Mouse (Mus musculus) adrenal gland, postnatal 36 days (tissue): ENCODE data around the gene Rabggtb. TPM values are rescaled to one million over a fixed set of nuclear protein-coding genes. Genes with fewer than 3 reads are reported as not detected.
A peak's percentile ranks its signal among the peaks of the same experiment; 100 is the strongest.

ENCODE experiments used
- DNase-seq, 2 experiments: peaks; one replicate each; pipeline ENCODE4 v3.0.0; 2021; ENCODE audit warnings: mixed read lengths in 1 of 2
- total RNA-seq, 2 experiments: library from RNA; stranded (reverse); gene quantifications; 2 replicates each; pipeline ENCODE4 v1.2.3; 2021

Gene Rabggtb
- total RNA-seq, 2 experiments from 2014 or later = 94.1 to 114 TPM

DNA sequence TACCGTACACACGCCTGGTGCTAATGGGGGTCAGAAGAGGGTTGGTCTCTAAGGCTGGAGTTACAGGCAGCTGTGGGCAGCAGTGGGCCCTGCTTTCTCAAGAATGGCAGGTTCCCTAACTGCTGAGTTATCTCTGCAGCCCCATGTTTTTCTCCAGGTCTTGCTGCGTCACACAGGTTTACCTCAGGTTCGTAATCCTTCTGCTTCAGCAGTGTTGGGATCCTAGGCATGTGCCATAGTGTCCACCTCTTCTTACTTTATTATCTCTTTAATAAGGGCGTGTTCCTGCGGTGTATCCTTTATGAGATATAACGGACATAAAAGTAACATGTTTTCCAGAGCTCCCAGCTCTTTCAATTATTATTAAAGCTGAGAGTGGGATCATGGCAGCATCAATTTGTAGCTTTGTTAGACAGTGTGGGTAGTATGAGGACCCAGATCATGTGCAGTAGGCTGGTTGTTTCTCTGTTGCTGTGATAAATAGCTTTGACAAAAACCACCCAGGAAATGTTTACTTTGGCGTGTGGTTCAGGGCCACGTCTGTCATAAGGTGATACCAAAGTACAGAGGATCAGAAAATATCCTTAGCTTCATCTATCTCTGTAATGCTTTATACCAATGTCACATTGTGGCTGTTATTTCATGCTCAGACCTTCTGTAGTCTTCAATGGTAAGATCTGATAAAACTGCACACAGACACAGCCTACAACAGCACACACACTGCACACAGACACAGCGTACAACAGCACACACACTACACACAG lies 8.5 kb upstream of the Rabggtb start:
- peak in 1 of 2 experiments; percentile 32 for DNase-seq

DNA sequence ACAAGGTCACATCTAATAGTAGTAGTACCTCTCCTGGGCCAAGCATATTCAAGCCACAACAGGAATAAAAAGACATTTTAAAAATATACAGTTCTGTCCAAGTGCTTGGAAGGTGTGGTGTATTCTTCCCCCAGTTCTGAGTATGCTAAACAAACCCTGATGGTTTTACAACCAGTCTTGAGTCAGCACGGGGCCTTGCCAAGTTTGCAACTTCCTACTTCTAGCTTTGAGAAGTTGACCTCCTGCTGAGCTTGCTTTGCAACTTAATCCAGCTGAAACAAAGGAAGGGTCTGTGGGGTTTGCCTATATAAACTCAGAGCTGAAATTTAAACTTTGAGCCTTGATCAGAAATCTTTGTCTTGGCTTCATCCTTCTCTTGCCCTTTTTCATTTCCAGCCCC lies 4.4 kb upstream of the Rabggtb start:
- peak; percentile 18 to 36 for DNase-seq

DNA sequence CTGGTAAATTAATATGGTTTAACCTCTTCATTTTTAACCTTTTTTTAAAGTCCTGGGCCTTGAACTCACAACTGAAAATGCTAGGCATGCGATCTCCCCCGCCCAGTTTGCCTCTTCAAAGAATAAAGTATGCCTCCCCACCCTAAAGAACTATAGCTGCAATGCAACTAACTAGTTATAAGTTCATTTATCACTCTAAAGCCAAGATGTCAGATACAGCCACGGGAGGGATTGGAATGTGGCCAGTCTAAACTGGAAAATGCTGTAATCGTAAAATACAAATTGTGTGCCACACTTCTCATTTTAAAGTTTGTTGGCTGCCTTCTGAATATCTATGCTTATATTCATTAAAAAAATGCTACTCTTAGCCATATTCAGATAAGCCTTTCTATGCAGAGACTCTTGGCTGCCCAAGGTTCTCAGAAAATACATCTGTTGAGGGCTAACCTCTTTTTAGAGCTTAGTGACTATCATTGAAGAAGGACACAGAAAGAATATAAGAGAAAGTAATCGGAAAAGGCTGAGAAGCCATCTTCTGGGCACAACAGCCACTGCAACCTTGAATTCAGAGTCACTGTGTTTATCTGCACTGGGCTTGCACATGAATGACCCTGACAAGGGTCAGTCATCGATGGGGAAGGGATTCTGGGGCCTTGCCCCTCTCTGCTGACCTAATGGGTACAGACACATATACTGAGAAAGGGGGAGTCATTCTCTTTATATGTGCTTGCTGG lies 868 bp upstream of the Rabggtb start:
- peak; percentile 27 to 28 for DNase-seq

DNA sequence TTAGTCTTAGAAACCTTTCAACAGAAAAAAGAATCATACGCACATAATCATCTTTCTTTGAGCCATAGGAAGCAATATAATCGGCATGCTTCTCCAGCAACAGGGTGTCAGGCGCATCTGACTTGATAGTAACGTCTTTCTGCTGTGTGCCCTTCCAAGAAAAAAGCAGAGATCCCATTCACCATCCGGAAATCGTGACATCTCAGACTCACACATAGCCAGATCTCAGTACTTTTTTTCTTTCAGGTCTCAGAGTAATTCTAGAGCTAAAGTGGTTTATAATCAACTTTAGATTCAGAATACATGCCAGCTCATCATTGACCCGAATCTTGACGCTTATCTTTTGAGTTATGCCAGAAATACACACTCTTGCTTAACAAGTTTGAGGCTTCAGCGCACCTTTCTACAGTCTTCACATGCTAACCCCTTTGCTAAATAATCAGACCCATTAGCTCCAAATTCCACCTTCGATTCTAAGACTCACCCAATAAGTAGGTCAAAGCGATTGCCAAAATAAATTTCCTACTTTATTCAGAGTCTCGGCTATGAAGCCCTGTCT lies 848 bp downstream of the Rabggtb start:
- DNase-seq = no peak

DNA sequence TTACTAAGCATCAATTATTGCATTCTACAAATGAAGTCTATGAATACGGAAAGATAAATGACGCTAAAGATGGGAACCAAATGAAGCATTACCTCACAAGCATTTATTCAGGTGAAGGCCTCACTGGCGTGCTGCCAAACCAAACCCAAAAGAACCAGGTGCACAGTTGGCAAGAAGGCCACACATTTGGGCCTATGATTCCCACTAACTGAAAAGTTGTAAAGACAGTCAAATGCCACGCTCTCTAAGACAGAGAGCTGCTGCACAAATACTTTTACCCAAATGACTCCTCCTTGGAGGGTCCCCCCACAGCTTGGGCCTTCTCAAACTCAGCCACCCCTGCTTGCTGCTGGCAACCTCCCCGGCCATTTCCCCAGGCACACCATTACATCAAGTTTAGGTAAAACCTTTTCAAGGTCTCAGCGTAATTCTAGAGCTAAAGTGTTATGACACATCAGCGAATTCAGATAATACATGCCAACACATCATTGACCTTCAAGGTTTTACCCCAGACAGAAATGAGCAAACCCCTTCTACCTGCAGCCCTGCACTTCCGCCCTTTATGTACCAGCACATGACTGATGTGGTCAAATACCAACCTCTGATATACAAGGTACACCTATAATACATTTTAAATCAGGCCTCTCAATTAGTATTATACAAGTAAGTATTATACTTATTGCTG lies 1.5 kb downstream of the Rabggtb start:
- no peak for DNase-seq

DNA sequence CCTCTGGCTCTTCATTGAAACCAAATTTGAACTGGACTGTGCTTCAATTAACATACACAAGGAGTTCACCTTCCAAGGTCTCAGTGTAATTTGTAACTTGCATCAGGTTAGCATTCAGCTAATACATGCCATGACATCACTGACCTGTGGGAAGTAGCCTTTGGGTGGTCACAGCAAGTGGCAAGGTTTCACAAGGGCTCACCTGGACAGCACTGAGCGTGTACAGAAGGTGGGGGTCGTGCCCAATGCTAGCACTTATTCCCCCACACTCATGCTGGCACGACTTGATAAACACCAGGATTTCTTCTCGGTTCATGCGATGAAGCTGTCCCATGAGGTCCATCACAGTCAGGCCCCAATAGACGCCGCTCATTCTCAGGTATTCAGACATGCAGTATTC lies 2.3 kb downstream of the Rabggtb start:
- DNase-seq = no peak

DNA sequence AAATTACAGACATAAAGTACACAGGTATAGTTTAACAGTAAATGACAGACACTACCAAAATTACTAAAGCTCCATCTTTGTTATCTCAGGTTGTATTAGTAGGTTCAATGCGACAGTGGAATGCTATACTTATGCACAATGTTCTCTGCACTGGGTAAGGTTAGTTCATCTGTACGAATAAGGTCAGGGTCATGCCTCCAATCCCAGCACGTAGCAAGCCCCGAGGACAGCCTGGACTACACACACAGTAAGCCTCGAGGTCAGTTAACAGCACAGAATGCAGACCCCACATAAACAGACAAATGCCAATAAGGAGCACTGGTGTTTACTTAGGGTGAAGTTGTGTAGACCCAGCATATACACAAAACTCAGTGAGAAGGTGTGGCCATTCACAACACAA lies 3.9 kb downstream of the Rabggtb start:
- DNase-seq = no peak

DNA sequence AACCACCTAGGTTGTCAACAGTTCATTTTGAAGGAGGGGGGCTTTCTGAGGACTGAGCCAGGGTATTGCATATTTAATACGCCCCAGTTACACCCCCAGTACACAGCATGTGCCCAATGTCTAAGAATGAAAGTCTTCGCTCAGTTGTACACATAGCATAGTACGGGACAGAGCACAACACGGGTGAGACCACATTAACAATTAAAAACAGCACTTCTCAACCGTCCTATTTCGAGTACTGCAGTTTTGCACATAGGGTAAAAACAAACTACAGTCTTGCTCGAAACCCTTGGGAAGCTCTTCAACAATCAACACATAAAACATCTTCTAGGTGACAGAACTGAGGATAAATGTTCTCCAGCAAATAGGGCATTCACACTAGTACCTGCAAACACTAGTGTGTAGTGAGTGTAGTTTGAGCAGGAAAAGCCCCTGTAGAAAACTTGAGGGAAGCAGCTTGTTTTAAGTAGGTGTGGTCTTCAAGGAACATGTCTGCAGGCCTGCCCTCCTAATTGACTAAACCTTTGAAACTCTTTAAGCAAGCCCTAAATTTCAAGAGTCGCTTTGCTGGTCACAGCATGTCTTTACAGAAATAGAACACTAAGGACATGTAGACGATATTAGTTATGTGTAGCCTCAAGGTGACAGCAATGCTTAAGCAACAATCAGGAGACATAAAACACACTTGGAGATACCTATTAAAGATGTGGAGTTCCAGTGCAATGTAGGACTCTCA lies 6.5 kb downstream of the Rabggtb start, which contains the start of gene Msh4:
Gene Msh4, minus strand, starts transcription at position 3 of the 736 bp plus-strand sequence.
- no peak for DNase-seq

DNA sequence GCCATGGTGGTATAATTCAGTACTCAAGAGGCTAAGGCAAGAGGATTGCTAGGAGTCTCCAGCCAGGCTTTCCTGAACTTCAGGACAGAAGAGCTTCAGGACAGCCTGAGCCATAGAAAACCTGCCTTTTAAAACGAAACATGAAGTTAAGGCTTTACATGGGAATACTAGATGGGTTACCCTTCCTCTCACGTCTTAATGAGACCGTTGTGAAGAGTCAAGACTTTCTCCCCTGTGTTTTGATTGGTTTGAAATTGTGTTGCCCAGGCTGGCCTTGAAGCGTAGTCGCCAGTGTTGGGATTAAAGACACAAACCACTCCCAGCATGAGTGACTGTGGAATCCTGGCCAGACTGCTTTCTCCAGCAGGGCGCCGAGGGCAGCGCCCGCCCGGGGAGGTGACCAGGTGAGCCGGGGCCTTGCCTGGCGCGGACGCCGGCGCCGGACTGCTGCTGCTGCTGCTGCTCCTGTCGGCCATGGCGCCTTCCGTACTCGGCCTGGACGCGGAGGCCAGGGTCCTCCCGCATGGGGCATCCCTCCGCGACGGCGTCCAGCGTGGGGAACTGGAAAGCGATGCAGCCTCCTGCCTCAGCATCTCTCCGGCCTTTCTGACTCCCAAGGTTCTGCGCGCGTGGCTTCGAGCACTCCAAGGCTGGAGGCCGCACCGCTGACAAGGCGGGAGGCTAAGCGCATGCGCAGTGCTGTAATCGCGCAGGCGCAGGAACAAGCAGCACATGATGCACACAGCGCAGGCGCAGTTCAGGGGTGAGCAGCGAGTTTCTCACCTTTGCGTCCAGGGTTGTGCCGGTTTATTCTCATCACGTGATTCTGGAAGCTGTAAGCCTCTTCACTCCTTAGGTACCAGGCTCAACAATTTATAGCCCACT lies 7.3 kb downstream of the Rabggtb start:
- DNase-seq = no peak

DNA sequence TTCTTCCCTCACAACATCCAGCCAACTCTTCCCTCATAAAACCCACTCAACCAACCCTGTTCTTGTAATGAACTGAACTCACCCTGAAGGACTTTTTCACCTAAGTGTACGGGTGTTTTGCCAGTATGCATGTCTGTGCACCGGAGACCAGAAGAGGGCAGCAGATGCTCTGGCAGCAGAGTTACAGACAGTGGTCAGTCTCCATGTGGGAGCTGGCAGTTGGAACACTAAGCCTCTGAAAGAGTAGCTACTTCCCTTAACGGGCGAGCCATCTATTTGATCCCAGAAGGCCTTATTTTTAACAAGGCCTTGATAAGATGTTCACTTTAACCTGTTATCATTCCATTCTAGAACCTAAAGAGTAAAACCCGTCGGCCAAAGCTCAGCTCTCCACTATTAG lies 8.2 kb downstream of the Rabggtb start:
- DNase-seq = peak; percentile 63 to 73

DNA sequence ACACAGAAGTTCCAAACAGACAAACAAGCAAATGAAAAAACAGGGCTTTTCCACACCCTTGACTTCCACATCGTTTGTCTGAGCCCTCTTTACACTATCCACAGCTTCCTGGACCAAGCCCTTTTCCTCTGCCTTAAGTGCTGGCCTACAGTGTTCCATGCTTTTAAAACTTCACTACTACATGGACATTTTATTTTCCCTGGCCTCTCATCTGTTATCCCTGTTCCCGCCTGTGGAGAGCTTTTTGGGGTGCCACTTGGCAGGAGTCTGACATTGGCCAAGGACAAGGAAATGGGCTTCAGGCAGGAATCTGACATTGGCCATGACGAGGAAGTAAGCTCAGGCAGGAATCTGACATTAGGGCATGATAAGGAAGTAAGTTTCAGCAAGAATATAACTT lies 10.2 kb downstream of the Rabggtb start:
- DNase-seq = no peak

DNA sequence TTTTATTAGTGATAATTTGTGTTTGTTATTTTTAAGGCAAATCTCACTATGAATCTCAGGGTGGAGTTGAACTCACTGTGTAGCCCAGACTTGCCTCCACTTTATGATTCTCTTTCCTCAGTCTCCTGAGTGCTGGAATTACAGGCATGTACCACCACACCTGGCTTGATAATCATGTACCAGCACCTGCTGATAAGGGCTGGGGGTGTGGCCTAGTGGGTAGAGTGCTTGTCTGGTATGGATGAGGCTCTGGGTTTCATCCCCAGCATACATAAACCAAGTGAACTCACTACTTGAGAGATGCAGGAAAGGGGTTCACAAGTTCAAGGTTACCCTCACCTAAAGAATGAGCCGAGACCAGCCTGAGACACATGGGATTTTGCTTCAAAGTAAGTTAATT lies 10.9 kb downstream of the Rabggtb start:
- no peak for DNase-seq

DNA sequence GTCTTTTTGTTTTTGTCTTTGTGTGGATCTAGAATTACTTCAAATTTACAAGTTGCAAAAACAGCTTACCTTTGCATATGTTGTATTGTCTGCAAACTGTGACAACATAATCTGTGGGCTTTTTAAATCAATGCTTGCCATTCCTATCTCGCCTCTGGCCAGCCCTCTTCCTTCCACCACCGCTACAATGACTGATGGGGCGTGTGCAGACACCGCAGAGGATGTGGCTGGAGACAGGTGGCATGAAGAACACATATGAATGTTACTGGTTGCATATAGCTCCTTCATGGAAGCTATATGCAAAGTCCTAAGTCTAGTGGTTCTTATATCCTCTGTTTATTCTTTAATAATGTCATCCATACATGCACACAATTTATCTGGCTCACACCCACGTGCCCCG lies 15.6 kb downstream of the Rabggtb start:
- no peak for DNase-seq

DNA sequence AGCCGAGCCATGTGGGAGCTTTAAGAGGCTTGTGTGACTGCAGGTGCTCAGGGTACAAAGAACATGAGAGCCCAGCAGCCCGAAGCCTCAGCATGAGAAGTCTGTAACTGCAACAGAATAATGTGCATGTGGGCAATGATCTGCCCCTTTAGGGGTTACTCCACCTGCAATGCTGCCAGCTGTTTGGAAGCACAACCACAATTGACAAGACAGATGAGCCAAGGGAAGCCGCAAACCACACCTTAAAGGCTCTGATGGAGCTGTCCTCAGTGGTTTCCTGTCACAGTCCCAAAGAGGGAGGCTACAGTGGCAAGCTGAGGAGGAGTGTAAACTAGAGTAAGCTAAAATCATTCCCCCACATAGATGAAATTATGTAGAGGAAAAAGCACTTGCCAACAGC lies 17.4 kb downstream of the Rabggtb start:
- no peak for DNase-seq

DNA sequence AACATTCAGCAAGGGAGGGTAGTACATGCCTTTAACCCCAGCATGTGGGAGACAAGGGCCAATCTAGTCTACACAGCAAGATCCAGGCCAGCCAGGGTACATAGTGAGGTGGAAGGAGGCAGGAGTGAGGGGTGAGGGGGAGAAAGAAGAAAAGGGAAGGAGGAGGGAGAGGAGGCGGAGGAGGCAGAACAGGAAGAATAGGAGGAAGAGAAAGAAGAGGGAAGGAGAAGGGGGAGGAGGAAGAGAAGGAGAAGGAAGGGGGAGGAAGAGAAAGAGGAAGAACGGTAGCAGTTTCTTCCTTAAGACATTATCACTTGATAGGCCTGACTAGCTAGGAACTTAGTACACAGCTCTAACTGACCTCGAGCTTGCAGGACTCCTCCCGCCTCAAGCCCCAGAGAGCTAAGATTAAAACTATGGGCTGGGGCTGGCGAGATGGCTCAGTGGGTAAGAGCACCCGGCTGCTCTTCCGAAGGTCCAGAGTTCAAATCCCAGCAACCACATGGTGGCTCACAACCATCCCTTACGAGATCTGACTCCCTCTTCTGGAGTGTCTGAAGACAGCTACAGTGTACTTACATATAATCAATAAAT lies 23.5 kb downstream of the Rabggtb start:
- DNase-seq = no peak

DNA sequence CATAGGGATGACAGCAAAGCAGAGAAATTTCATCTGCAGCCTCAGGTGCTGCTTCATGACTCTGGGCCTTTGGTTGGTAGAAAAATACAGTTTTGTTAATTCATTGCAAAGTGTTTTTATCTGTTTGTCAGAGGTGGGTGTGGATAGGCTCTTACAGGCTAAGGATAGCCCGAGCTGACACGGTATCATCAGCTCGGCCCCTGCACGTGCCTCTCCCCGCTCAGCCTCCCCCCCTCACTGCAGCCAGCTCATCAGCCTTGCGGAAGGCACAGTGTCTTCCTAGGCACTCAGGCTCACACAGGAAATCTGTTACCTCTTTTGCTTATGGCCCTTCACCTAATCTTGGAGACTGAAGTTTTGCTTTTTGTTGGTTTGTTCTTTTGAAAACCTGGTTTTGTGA lies 24.7 kb downstream of the Rabggtb start:
- DNase-seq = no peak

DNA sequence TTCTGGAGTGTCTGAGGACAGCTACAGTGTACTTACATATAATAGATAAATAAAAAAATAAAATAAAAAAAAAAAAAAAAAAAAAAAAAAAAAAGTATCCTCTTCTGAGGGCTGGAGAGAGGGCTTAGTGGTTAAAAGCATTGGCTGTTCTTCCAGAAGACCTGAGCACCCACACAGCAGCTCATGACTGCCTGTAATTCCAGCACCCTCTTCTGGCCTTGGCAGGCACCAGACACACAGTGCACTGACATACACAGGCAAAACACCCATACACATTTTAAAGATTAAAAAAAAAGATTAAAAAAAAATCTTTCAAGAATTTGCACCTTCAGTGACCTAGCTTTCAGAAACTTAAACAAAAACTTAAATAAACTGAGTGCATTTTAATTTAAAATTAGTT lies 26.5 kb downstream of the Rabggtb start:
- no peak for DNase-seq

DNA sequence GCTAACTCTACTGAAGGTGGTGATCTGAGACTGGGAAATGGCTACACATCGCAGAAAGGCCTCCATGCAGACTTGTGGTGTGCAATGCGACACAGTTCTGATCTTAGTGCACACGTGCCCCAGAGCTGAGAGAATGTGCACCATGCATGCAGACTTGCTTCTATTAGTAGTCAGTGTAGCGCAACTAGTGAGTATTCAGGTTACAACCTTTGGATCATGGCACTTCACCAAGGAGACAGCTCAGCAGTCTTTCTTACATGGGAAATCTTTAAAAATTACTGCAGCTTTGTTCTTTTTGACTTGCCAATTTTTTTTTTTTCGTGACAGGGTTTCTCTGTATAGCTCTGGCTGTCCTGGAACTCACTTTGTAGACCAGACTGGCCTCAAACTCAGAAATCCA lies 41.4 kb downstream of the Rabggtb start:
- DNase-seq = no peak

DNA sequence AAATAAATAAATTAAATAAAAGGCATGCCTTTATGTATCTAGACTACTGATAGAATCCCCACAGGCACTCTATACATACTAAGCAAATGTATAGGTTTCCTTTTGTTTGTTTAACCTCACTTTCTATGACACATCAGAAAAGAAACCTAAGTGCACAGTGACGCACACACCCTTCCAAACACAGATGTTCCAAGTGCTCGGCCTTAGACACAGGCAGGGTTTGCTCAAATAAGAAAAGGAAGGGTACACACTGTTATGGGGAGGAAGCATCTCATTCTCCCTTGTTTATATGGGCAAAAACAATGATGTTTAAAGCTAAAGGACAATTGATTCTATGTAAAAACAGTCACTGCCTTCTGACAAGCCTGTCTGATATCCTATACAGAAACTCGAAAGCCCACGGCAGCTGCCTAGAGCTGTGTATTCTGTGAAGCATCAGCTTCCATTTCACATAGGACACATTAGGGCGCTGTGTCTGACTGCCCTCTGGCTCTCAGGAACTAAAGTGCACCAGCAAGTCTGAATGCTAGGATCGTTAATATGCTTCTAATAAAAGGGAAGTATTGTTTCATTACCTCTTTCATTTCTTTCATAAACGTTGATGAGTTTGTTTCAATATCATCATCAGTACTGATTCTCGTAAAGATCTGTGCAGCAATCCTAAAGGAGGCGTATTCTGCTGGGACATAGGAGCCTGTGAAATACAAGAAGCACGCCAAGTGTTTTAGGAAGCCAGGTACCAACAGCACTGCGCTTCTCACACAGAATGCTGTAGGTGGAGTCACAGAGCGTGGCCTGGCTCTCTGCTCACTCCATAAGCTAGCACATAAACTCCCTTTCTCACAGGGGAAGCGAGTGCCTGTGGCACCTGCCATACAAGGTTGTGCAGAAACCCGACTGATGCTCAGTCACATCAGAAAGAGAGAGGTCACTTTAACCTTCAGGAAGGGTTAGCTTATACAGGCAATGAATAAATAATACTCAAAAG lies 45.4 kb downstream of the Rabggtb start:
- DNase-seq = no peak
